Mouse (Mus musculus) CH12F3 (cell line): ENCODE measurements around the gene Lrch4.

Source experiments
- in situ Hi-C: fragments of 300-500 bp; cut with MboI; formaldehyde crosslinking; loops from 2 replicates; pipeline ENCODE4 v1.14.3; 2020; ENCODE audit warnings: low sequenced_read_pairs

The Lrch4 gene

GRCm38 (mm10) chr5:137628498-137629305 lies at the start of gene Lrch4, which contains the start of the genes Fbxo24 and Gm20605:
TSS of gene Lrch4 (plus strand) at chr5:137629121.
TSS of gene Fbxo24 (minus strand) at chr5:137629002.
TSS of gene Gm20605 (plus strand) at chr5:137629175.
- in situ Hi-C loops: no loop called here

- in situ Hi-C loops: no loop called here
These were observed 48.7 kb upstream of the Lrch4 start for GRCm38 (mm10) chr5:137580246-137580645.

- in situ Hi-C loops: no loop called here
These were observed 46.2 kb upstream of the Lrch4 start for GRCm38 (mm10) chr5:137582702-137583101.

- in situ Hi-C loops: no loop called here
These were observed 45.2 kb upstream of the Lrch4 start for GRCm38 (mm10) chr5:137583670-137584169.

GRCm38 (mm10) chr5:137584976-137585375 lies 43.9 kb upstream of the Lrch4 start:
- in situ Hi-C loops: no loop called here

- in situ Hi-C loops: no loop called here
These were observed 38.4 kb upstream of the Lrch4 start for GRCm38 (mm10) chr5:137590507-137590906.

- in situ Hi-C loops: no loop called here
These were observed 33.0 kb upstream of the Lrch4 start for GRCm38 (mm10) chr5:137595921-137596320.

GRCm38 (mm10) chr5:137596601-137597261 lies 32.2 kb upstream of the Lrch4 start:
- in situ Hi-C loops: no loop called here

GRCm38 (mm10) chr5:137597625-137598024 lies 31.3 kb upstream of the Lrch4 start:
- in situ Hi-C loops: no loop called here

GRCm38 (mm10) chr5:137598100-137598826 lies 30.7 kb upstream of the Lrch4 start:
- in situ Hi-C loops: no loop called here

GRCm38 (mm10) chr5:137599600-137599999 lies 29.3 kb upstream of the Lrch4 start:
- in situ Hi-C loops: no loop called here

GRCm38 (mm10) chr5:137600281-137600618 lies 28.7 kb upstream of the Lrch4 start:
- in situ Hi-C loops: no loop called here

GRCm38 (mm10) chr5:137600619-137601364 lies 28.1 kb upstream of the Lrch4 start, which contains the start of gene Mospd3:
TSS of gene Mospd3 (minus strand) at chr5:137601058.
- in situ Hi-C loops: no loop called here

GRCm38 (mm10) chr5:137601365-137601729 lies 27.6 kb upstream of the Lrch4 start:
- in situ Hi-C loops: no loop called here

- in situ Hi-C loops: no loop called here
These were observed 20.9 kb upstream of the Lrch4 start for GRCm38 (mm10) chr5:137607860-137608653.

- in situ Hi-C loops: no loop called here
These were observed 20.2 kb upstream of the Lrch4 start for GRCm38 (mm10) chr5:137608654-137609190.

- in situ Hi-C loops: no loop called here
These were observed 19.6 kb upstream of the Lrch4 start for GRCm38 (mm10) chr5:137609292-137609691.

- in situ Hi-C loops: no loop called here
These were observed 18.9 kb upstream of the Lrch4 start for GRCm38 (mm10) chr5:137610056-137610455.

GRCm38 (mm10) chr5:137610548-137611244 lies 18.2 kb upstream of the Lrch4 start:
- in situ Hi-C loops: no loop called here
